ENCODE assay signal across 12 mouse cellular contexts in genomic region chr2:180031270-180031669, GRCm38 (mm10).
"Had no signal": no experiment of that assay in that cellular context is flagged by ENCODE, and none has a peak within 500 bp of the region (broad histone marks: within the 10 kb centered on the region; RNA-seq: fewer than 3 reads in every experiment).

No protein-coding gene starts in this region.

- H3K27ac ChIP-seq: limb, embryonic 15.5 days; liver, embryonic 12.5 days; lung, embryonic 15.5 days; midbrain, embryonic 12.5 days; neural tube, embryonic 13.5 days; stomach, postnatal 0 days had no signal

- H3K4me3 ChIP-seq: limb, embryonic 15.5 days; liver, embryonic 12.5 days; lung, embryonic 15.5 days; midbrain, embryonic 12.5 days; neural tube, embryonic 13.5 days had no signal

- H3K9ac ChIP-seq: limb, embryonic 15.5 days; liver, embryonic 12.5 days; lung, embryonic 15.5 days; midbrain, embryonic 12.5 days; neural tube, embryonic 13.5 days had no signal

- DNase-seq: layer of hippocampus, postnatal 36 days; right cerebral cortex, postnatal 14 days; thymus, adult 2 months; thymus, postnatal 25 days had no signal

- ATAC-seq: intestine, embryonic 16.5 days; liver, embryonic 12.5 days; midbrain, embryonic 16.5 days had no signal

- H3K27me3 ChIP-seq: limb, embryonic 15.5 days; liver, embryonic 12.5 days; lung, embryonic 15.5 days; midbrain, embryonic 12.5 days; neural tube, embryonic 13.5 days had no signal

- H3K9me3 ChIP-seq: limb, embryonic 15.5 days; liver, embryonic 12.5 days; lung, embryonic 15.5 days; midbrain, embryonic 12.5 days; neural tube, embryonic 13.5 days had no signal

- H3K4me2 ChIP-seq: limb, embryonic 15.5 days; liver, embryonic 12.5 days; lung, embryonic 15.5 days; midbrain, embryonic 12.5 days; neural tube, embryonic 13.5 days had no signal
